Mouse (Mus musculus) embryo, embryonic 10.5 days (tissue): Measurements from ENCODE around the gene Mtfr1l.

Source experiments
- DNase-seq: peaks from one replicate; pipeline ENCODE4 v3.0.0-alpha.2; 2015; ENCODE audit warnings: low spot score

Gene Mtfr1l

DNA sequence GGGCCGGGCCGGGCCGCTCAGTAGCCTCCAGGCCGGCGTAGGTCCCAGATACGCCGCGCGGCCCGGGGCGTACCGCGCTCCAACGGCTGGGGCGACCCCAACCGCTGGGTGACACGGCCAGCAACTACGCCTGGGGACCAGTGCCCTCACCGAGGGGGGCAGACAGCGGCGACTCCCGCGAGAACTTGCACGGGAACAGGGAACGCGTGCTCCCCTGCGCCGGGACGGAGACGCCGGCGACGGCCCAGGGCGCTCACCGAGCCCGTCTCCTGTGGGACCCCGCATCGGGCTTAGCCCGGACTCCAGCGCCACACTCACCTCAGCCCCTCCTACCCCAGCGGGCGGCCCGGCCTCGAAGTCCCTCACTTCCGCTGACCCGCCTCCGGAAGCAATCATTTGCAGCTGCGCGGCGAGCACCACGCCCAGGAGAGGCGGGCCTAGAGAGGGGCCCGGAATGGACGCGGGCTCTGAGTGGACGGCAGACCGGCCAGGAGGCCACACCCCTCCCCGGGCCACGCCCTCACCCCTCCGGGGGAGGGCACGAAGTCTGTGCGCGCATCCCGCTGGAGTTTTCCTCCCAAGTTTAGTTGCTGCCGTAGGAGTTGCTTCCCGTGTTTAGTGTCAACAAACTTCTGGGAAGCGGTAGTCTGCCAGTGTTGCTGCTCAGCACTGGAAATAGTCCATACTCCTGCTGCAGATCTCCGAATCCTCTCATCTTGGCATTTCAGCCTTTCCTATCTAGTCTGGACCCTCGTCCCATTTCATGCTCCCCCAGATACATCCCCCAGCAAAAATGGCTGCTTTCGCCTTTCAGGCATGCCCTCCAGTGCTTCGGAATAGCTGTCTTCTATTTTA, at the start of gene Mtfr1l:
Gene Mtfr1l (minus strand): TSS at position 456 of the 855 bp plus-strand sequence.
- peak; percentile 98 for DNase-seq

DNA sequence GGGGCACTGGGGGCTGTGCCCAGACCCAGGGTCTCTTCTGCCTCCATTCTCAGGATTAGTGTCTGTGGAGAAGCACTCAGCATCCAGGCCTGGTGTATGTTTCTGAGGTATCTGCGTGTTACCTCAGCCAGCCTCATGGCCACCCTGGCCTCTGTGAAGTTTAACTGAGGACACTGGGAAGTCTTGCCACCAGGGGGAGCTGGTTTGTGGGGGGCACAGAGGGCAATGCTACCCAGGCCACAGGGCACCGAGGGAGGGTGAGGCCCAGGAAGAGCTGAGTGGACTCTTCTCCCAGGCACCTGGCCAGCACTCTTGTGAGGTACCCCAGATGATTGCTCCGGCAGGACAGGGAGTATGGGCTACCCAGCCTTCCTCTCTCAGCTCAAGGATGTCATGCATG, 48.3 kb upstream of the Mtfr1l start:
- no peak for DNase-seq

DNA sequence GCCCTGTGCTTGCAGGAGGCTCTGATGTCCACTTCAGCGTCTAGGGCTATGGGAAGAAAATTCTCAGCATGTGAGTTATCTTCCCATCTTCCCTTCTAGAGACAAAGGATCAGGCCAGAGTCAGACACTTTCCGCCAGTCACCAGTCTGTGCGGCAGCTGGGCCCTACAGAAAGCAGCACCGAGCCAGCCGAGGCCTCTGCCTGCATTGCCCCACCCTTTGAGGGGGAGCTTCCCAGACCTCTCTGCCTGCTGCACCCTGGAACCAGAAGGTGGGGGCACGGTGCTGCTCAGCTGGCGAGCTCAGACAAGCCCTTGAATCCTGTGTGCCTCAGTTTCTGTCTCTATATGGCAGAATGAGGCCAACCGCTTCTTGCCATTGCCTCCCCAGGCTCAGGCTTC, 46.2 kb upstream of the Mtfr1l start:
- no peak for DNase-seq

DNA sequence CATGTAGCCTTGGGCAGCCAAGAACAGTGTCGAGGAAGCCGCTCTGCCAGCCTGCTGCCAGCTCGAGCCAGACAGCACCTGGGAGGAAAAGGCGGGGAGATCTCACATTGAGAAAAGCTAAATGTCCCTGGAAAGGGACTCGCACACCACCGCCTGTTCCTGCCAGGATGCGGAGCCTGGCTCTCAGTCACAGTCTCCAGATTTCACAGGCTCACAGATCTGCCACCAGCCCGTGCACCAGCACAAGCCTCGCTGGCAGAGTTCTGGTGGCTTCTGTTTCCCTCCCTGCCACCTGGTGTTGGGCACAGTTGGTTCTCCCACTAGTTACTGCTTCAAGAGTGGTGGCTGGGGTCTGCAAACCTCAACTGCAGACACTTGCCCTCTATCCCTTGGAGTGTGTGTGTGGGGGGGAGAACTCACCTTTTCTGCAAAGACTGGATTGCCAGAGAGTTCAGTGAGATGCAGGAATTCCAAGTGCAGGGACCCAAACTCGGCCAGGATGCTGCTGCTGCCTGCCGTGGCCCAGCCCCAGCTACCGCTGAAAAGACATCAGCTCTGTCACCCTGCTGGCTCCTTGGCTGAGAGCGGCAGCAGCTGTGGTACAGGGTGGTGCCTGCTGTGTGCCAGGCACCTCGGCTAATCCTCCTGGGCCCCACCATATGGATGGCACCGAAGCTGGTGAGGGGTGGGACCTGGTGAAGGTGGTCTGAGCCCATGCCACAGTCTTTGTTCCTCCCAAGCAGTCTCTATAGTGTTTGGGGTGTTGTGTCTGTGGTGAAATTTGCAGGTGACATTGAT, 45.4 kb upstream of the Mtfr1l start:
- no peak for DNase-seq

DNA sequence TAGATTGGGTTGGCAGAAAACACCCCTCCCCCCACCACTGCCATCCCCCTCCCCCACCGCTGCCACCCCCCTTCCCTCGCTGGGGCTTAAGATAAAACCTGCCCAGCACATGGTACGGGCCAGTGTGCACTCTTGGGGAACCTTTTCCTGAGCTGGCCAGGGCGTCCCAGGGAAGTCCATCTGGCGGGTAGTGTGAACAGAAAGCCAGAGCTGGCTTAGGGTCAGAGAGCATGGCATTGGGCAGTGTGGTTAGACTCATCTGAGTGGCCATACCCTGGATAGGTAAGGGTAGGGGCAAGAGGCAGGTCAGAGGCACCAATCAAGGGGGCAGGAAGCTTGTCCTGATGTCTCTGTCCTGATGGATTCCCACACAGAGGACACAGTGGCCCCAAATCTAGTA, 44.4 kb upstream of the Mtfr1l start:
- DNase-seq = no peak

DNA sequence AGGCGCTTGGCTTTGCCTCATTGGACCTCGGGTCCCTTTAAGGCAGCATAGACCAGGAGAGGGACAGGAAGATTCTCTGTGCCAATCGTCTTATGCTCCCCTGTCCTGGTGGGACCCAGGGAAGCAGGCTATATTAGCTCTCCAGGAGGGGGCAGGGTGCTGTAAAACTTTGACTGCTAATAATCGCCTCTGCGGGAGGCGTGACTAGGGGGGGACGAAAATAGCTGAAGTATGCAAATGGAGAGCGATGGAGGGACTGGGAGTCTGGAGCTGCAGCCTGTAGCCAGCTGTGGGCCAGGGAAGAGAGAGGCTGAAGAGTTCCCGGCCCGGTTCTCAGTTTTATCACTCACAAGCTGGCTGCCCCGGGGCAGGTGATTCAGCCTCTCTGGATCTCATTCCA, 44.0 kb upstream of the Mtfr1l start:
- DNase-seq = peak; percentile 45

DNA sequence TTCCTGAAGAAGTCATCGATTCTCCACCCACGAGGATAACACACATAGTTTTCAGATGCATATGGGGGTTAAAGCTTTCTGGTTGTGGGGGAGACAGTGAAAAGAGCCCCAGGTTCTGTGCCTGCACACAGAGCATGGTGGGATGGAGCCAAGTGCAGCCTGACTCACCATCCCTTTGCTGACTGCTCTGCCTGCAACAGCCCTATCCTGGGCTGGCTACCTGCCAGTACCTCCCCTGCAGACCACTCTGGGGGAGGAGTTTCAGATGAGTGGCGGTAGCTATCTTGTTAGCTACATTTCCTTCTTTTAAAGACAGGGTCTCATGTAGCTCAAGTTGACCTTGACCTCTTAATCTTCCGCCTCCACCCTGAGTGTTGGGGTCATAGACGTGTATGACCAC, 43.2 kb upstream of the Mtfr1l start:
- no peak for DNase-seq

DNA sequence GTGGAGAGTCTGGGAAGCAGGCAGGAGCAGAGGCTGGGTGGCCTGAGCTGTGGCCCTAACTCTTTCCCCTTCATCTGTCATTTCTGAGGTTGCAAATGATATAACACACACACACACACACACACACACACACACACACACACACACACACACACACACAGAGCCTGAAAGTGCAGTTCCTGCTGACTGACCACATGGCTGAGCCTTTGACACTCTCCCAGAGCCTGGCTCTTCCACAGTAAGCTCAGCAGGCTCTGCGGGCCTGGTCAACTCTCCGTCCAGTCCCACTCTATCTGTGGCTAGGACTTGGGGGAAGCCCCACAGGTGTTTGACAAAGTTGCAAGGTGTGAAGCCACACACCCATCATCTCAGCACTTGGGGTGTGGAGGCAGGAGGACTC, 42.1 kb upstream of the Mtfr1l start:
- DNase-seq = no peak

DNA sequence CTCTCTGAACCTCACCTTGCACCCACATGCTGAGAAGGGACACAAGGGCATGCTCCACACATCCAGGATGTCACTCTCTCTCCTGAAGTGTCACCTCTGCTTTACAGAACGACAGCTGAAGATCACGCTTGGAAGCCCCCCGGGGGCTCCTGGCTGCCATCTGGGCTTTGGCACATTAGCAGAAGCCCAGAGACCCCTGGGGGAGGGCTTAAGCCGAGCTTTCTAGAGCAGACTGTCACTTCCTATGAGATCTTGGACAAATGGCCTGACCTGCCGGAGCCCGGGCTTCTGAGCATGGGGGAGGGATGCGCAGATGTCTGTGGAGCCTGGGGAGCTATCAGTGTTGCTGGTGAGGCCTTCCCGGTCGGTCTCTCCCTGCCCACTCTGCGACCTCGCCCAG, 40.3 kb upstream of the Mtfr1l start:
- peak; percentile 34 for DNase-seq

DNA sequence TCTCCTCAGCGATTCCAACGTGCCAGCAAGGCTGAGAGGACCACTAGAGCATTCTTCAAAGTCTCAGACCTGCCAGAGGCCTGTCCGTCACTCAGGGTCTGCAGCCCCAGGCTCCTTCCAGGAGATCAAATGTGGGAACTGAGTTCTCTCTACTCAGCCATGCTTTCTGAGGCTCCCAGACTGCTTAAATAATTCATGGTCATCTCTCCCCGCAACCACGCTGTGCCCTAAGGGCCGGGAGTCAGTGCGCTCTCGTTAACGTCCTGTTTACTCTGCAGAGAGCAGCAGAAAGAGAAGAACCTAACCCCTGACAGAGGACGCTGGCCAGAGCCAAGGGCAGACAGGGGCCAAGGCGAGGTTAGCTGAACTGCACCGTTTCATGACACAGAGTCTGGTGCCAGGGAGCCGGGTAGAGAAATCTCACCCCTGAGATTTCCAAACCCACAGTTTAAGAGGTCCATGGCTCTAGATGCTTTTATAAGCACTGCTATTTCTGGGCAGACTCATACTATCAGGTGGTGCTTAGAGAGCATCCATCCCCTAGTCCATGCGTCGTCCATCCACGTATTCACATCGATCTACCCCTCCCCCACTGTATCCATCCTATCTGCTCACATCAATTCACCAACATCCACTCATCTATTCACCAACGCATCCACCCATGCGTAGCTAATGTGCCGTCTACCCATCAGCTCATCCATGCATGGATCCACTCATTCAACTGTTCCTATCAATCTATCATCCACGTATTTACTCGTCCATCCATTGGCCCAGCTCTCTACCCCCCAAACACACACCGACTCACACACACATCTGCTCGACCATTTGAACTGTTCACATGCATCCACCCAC, 37.5 kb upstream of the Mtfr1l start:
- no peak for DNase-seq

DNA sequence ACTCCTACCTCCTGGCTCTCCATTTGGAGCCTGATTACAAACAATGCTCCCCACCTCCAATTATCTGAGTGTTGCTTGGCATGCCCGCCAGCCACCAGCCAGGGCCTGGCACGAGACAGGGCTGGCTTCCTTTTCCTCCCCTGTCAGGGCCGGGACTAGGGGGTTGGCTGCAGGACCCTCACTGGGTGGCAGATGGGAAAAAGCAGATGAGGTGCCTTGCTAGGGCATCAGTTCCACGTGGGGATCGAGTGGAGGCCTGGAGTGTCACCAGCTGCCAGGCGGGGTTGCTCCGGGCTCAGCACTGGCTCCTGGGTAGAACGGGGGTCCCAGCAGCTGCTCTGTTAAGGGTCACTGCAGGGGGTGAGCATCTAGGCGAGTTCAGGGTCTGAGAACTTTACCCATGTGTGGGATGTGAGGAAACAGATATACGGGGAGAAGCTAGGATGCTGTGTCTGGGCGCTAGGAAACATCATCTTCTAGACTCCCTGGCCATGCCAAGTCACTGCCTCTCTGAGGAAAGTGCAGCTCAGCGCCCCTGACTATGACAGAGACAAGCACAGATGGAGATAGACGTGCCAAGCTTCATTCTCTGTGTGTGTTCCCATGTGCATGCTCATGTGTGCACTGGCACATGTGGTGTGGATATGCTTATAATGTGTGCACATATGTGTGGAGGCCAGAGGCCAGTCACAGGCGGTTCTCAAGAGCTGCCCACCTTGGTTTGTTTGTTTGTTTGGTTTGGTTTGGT, 35.7 kb upstream of the Mtfr1l start:
- DNase-seq = no peak

DNA sequence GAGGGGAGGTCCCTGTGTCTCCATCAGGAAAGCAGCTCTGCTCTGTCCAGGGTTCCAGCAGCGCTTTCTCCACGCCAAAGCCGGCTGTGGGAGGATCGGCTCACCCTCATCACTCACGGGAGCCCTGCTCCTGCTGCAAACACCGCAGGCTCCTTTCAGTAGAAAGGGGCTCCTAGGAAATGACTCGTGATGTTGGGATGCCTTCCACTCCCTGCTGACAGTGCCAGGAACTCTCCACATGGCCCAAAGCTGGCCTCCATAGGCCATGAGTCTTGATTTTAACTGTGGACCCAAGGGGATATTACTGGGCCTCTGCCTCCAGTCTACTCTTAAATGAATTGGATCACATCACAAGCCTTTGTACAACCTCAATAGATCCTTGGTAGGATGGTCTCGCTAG, 34.6 kb upstream of the Mtfr1l start:
- no peak for DNase-seq

DNA sequence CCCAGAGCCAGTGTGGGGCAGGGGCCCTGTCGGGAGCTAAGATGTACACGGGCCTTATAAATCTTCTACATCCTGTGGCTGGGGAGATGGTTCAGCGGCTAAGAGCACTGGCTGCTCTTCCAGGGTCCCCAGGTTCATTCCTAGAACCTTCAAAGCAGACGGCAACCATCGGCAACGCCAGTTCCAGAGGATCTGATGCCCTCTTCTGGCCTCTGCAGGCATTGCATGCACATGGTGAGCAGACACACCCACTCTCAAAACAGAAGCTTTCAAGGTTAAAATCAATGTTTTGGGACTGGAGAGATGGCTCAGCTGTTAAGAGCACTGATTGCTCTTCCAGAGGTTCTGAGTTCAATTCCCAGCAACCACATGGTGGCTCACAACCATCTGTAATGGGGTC, 34.0 kb upstream of the Mtfr1l start:
- peak; percentile 31 for DNase-seq

DNA sequence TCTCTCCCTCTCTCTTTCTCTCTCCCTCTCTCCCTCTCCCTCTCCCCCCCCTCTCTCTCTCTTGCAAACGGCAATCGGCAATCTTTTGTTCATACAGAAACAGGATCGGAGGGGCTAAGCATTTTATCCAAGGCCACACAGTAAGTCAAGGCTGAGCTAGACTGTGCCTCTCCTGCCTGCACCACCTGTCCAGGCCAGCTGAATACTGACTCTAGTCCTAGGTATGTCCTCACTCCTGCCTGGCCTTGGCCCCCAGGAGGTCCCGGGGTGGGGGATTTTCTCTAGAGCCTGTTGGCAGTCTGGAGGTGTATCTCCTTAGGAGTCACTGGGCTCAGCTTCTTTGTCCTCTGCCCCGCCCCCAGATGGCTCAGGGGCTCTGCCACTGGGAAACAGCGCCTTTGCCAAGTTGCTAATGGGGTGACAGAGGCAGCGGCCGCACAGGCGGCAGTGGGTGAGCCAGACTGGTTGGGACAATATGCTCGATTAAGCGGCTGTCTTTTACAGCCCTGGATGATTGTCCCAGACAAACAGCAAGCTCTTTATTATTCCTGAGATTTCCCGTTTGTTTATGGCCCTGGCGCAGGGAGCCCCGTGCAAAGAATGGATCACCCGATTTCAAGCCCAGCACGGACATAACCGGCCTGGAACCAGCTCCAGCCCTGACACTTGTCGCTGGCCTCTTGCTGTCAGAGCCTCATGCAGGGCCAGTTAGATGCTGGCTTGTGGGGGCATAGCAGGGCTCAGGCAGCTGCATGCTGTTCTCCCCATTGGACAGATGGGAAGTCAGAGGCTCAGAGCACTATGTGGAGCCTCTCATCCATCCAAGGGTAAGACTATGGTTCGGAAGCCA, 32.4 kb upstream of the Mtfr1l start:
- DNase-seq = no peak

DNA sequence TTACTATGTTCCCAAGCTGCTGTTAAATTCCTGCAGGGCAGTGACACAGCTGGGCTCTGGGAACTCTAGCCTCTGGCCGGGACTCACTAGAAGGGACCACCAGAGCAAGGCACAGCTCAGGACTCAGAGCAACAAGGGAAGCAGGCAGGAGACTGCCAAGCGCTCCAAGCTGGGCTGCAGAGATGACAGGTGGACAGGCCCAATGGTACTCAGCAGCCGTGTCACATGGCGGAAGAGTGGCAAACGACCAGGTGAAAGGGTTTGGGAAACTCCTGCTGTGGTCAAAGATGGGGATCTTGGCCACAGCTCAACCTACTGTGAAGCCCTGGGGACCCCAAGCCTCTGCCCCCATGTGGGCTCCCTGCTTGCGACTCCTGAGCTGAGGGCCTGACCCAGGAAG, 28.9 kb upstream of the Mtfr1l start:
- no peak for DNase-seq

DNA sequence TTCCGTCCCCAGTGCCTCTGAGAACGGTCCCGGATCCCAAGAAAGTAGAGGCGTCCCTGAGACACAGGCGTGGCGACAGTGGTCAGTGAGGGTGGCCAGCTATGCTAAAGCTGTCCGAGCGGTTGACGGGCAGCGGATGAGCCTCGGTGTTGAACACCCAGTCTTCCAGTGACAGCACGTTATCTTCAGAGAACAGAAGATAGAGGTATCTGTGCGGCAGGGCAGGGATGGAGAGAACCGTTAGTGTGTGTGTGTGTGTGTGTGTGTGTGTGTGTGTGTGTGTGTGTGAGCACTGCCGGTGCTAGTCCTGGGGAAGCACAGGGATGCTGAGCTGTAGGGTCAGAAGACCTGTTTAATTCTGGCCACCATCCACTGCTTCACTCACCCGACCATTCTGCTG, 28.4 kb upstream of the Mtfr1l start:
- no peak for DNase-seq

DNA sequence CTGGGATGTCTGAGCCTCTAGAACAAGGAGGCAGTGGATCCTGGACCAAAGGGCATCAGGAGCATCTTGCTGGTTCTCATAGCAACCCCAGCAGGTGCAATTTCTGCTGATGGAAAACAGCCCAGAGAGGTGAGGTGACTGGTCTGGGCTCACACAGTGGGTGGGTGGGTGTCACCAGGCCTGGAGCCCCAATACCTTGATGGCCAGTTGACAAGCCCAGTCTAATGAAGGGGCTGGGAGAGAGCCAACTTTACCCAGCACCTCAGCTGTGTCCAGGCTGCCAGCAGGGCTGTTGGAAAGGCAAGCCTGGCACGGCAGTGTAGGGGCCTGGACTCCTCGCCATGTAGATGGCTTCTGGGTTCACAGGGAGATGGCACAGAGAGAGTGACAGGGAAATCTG, 26.8 kb upstream of the Mtfr1l start:
- no peak for DNase-seq

DNA sequence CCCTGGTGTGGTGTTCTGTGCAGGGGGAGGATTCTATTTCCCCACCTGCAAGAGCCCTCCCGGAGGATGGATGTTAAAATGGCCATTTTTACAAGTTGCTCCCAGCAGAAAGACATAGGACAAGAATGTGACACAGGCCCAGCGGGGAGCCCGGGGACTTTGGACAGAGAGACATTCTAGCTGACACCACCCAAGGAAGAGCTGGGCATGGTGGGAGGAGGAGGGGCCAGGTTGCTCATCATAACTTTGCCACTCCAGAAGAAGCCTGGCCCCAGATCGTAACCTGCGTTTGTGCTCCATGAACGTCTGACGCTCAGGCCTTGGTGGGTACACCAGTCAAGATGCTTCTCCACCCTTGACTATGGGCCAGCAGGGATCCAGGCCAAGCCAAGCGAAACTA, 25.5 kb upstream of the Mtfr1l start:
- DNase-seq = no peak

DNA sequence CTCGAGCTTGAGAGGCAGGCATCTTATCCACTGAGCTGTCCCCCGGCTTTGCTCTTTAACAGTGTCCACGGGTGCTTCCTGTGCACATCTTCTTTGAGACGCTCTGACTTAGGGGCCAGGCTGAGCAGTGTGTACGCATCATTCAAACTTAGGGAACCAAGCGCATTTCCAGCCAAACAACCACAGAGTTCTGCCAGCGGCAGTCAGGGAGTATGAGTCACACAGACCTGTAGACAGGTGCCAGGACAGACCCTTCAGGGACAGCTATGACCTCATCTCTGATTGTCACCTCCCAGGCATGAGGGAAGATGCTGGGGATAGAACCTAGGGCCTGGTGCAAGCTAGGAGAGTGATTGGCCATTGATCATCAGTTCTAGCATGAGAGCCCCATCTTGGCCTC, 24.0 kb upstream of the Mtfr1l start:
- no peak for DNase-seq

DNA sequence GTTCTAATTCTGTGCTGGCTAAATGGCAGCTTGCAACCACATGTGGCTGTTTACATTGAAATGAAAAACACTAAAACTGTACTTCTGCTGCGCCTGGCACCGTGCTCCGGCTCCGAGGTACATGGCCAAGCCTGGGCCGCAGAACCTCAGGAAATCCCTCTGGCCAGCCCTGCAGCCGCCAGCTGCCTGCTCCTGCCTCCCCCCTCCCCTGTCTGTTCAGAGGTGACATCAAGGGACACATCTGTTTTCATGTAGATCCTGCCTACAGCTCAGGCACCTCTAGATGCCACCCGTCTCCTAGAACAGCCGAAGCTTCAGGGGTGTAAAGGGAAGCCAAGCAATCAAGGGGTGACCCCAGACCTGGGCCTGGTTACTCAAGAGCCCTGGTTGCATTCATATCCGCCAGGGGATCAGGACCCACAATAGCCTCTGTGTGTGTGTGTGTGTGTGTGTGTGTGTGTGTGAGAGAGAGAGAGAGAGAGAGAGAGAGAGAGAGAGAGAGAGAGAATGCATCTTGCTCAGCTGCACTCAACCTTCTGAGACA, 23.5 kb upstream of the Mtfr1l start:
- no peak for DNase-seq
